Mouse (Mus musculus) B cell, adult (primary cell): Measurements from ENCODE around the gene Fbxl22. TPM values are rescaled to one million over a fixed set of nuclear protein-coding genes. Genes with fewer than 3 reads are reported as not detected.

Experiments used
- total RNA-seq: library from RNA; stranded (reverse); gene quantifications from 4 replicates; pipeline ENCODE4 v1.2.4, GENCODE M21; 2023; ENCODE audit not compliant: inconsistent age

The Fbxl22 gene
- total RNA-seq: 3.4 to 4.3 TPM (median 4.1 TPM) in 4 replicates

GRCm38 (mm10) chr9:66514256-66514770, at the start of gene Fbxl22:
Gene Fbxl22, minus strand, starts transcription at chr9:66514593.

Other genes with a start within 250 kb of the Fbxl22 start
- gene Herc1, start 164.1 kb downstream of the Fbxl22 start, total RNA-seq: 96.4 to 106 TPM (median 99.5 TPM) in 4 replicates
- 93.0 to 109 TPM (median 101 TPM) in 4 replicates for gene Usp3, start 78.5 kb upstream of the Fbxl22 start, total RNA-seq
- gene Car12, start 199.1 kb upstream of the Fbxl22 start, total RNA-seq: 0.22 to 0.72 TPM (median 0.35 TPM) in 3 of 4 replicates, not detected in the other